Mouse (Mus musculus): Measurements from ENCODE around the gene Itpr3.

- TF ChIP-seq CTCF (IDR thresholded peaks at IDR 0.05; ENCODE audit: insufficient read depth, low read depth, low read length) = no peak
- TF ChIP-seq POLR2A (IDR thresholded peaks at IDR 0.05; ENCODE audit: insufficient read depth, low read depth, low read length) = no peak
These were observed 20.6 kb upstream of the Itpr3 start for GRCm38 (mm10) chr17:27036465-27036864.

All from olfactory bulb, adult 2 months (tissue).